Mouse (Mus musculus) gastrocnemius, postnatal 14 days (tissue): ENCODE data around the gene Nr1d1. TPM values are rescaled to one million over a fixed set of nuclear protein-coding genes. Genes with fewer than 3 reads are reported as not detected.
"Not testable (repeated sequence)": the region's sequence is repeated elsewhere in the genome, so short reads cannot be mapped to it uniquely, and the experiment has no call there.

Experiments
- DNase-seq: peaks from one replicate; pipeline ENCODE4 v3.0.0; 2021; ENCODE audit warnings: mixed read lengths
- intact Hi-C: fragments of 180-260 bp; cut with DNase I; formaldehyde crosslinking; loops from one replicate; pipeline ENCODE4 v1.15.1; 2025; ENCODE audit warnings: low total_unique reads
- total RNA-seq, 2 experiments: library from RNA; stranded (reverse); gene quantifications; 2 replicates each; pipeline ENCODE4 v1.2.3; 2021

Nr1d1 gene
- total RNA-seq, 2 experiments from 2014 or later, result 27.3 to 64.6 TPM

GRCm38 (mm10) chr11:98743655-98744345 is 31.3 kb downstream of the Nr1d1 start:
- DNase-seq, result peak; percentile 84
- intact Hi-C loops, result no loop called here

- intact Hi-C loops, result no loop called here
- DNase-seq, result peak; percentile 48
Observed at GRCm38 (mm10) chr11:98742397-98743291, 32.5 kb downstream of the Nr1d1 start.

GRCm38 (mm10) chr11:98741622-98742396 is 33.3 kb downstream of the Nr1d1 start:
- peak; percentile 89 for DNase-seq
- intact Hi-C loops, result no loop called here

DNA sequence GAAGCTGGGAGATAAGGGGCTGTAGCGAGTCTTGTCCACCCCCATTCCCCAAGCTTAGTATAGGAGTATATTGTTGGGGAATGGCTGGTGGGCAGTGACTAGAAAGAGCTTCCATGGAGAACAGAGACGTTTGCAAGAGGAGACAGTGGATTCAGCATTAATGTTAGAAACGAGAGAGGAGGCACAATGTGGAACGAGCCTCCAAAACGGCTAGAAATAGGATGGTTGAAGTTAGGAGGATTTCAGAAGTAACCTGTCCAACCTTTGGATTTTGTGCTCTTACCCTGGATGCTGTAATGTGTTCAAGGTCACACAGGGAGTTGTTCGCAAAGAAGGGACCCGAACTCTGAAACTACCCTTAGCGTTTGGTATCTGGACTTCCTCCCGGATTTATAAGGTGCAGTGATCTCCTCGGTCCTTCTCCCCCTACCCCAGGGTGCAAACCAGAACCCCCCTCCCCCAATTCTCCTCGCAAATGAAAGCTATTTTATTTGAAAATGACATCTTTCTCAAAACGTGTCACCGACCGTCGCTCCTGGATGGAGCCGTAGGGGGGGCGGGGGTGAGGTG is 34.0 kb downstream of the Nr1d1 start:
- no peak for DNase-seq
- intact Hi-C loops, result no loop called here

GRCm38 (mm10) chr11:98740393-98741050 is 34.6 kb downstream of the Nr1d1 start, which contains the start of gene Thra:
Thra (plus strand) TSS chr11:98740638.
- peak; percentile 83 for DNase-seq
- intact Hi-C loops, result no loop called here

- no peak for DNase-seq
- intact Hi-C loops, result no loop called here
Observed at GRCm38 (mm10) chr11:98740026-98740392, 35.1 kb downstream of the Nr1d1 start.

DNA sequence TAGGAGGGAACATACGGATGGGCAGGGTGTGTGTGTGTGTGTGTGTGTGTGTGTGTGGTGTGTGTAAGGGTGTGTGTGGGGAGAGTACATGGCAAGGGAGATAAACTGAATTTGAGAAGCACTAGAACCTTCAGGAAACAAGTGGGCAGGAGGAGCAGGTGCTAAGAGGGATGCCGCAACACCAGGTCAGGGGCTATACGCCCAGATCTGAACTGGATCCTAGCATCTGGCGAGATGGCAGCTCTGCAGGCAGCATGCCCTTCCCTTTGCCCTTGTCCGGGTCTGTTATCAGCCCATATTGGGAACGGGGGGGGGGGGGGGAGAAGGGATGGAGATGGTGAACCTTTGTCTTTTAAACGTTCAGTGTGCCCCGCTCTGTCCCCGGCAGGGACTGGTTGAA is 36.2 kb downstream of the Nr1d1 start:
- intact Hi-C loops, result no loop called here
- DNase-seq, result no peak

DNA sequence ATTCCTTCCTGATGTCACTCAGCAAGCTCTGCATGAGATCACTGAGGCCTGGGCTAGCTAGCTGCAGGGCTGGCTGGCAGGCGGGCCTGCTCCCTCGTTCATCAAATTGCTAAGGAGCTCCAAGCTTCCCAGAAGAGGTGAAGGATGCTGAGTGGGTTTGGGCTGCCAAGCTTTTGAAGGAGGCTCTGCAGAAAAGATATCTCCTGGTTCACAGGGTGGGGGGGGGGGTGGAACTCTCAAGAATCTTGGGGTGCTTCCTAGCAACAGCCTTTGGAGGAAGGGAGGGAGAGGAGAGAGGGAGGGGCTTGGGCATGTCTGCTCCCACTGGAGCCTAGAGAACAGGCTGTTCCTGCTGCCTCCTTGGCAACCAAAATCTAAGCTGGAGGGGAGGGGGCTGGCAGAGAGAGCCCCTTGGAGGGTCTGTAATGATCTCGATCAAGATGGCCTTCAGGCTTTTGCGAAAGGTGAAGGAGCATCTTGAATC is 36.7 kb downstream of the Nr1d1 start:
- DNase-seq, result no peak
- intact Hi-C loops, result no loop called here

- DNase-seq, intact Hi-C loops: not testable (repeated sequence)
Observed at GRCm38 (mm10) chr11:98737220-98737619, 37.9 kb downstream of the Nr1d1 start.

DNA sequence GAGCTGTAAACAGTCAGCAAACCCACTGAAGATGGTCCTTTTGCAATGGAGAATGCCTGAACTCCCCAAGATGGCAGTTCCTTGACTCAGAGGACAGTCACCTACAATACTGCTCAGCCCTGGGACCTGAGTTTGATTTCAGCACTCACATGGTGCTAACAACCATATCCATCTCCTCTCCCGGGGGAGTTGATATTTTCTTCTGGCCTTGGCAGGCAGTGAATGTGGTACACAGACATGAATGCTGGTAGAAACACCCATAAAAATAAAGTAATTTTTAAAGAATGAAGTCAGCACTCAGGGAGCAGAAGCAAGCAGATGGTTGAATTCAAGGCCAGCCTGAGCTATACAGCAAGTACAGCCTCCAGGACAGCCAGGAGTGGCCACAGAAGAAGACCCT is 39.0 kb downstream of the Nr1d1 start:
- intact Hi-C loops, result no loop called here
- no peak for DNase-seq

GRCm38 (mm10) chr11:98735111-98735510 is 40.0 kb downstream of the Nr1d1 start:
- DNase-seq, result no peak
- intact Hi-C loops, result no loop called here

DNA sequence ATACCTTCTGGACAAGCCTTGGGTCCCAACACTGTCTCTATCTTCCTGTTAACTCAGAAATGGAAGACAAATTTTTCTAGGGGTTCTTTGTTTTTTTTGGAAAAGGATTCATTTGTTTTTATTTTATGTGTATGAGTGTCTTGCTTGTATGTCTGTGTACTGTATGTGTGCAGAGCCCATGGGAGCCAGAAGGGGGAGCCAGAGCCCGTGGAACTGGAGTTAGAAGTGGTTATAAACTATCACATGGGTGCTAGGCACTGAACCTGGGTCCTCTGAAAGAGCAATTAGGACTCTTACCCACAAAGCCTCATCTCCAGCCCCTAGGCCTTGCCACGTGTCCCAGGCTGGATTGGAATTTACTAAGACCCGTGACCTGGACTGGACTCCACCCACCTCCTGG is 41.1 kb downstream of the Nr1d1 start:
- intact Hi-C loops, result no loop called here
- DNase-seq, result no peak

GRCm38 (mm10) chr11:98731134-98731533 is 44.0 kb downstream of the Nr1d1 start:
- intact Hi-C loops, result no loop called here
- peak; percentile 7 for DNase-seq

DNA sequence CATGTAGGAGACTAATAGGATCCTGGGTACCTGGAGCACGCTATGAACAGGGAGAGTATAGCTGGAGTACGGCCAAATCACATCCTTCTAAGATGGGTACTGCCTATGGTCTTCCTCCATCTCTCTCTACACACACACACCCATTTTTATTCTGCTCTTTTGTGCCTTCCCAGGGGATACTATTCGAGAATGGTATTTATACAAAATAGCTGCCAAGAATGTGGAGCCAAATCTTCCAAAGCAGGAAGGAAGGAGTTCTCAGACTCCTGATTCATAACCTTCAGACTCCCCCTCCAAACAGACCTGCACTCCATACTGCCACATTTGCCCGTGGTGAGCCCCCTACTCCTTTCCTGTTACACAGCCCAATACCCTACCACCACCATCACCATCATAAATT is 44.4 kb downstream of the Nr1d1 start:
- intact Hi-C loops, result no loop called here

DNA sequence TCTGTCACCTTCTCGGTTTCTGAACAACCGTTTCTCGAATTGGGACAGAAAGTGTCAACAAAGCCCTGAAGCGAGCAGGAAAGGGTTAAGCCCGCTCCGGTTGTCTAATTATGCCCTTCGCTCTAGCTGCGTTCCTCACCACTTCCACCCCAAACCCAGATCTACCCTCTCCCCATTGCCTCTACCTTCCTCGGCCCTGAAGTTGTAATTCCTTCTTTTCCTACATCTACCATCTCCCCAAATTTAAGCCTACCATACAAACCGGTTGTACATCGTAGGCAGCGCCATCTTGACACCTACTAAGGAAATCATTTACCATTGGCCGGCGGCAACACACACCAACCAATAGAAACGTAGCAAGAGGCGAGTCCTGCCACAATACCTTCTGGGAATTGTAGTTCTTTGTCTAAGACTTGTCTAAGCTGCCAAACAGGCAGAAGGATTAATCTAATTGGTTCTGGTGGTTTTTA is 46.0 kb downstream of the Nr1d1 start, which contains the start of gene Med24:
Gene Med24 (minus strand): TSS at position 317 of the 470 bp plus-strand sequence.
- intact Hi-C loops, result no loop called here
- peak; percentile 75 for DNase-seq

More for the DNA sequence above, 44.4 kb downstream of the Nr1d1 start:
- no peak for DNase-seq

- DNase-seq, result no peak
- intact Hi-C loops, result no loop called here
Observed at GRCm38 (mm10) chr11:98725926-98726506, 49.1 kb downstream of the Nr1d1 start.

- intact Hi-C loops, result no loop called here
- DNase-seq, result no peak
Observed at GRCm38 (mm10) chr11:98723098-98723497, 52.0 kb downstream of the Nr1d1 start.

GRCm38 (mm10) chr11:98721458-98722226 is 53.5 kb downstream of the Nr1d1 start:
- peak; percentile 83 for DNase-seq
- intact Hi-C loops, result no loop called here
